Mouse (Mus musculus): ENCODE measurements around the gene Serpina3n.
"Not testable (repeated sequence)": the region's sequence is repeated elsewhere in the genome, so short reads cannot be mapped to it uniquely, and the experiment has no call there.

The Serpina3n gene

GRCm38 (mm10) chr12:104433951-104434735 is 27.6 kb downstream of the Serpina3n start:
- no peak for DNase-seq (ENCODE audit: low spot score)

GRCm38 (mm10) chr12:104440087-104440760 is 33.7 kb downstream of the Serpina3n start:
- no peak for DNase-seq (ENCODE audit: low spot score)

- DNase-seq (ENCODE audit: low spot score): no peak
Observed at GRCm38 (mm10) chr12:104443716-104444115, 37.2 kb downstream of the Serpina3n start.

GRCm38 (mm10) chr12:104447056-104447455 is 40.5 kb downstream of the Serpina3n start:
- not testable (repeated sequence) for DNase-seq (ENCODE audit: low spot score)

GRCm38 (mm10) chr12:104448099-104448498 is 41.6 kb downstream of the Serpina3n start:
- no peak for DNase-seq (ENCODE audit: low spot score)

- DNase-seq (ENCODE audit: low spot score): no peak
Observed at GRCm38 (mm10) chr12:104450257-104450656, 43.7 kb downstream of the Serpina3n start.

- DNase-seq (ENCODE audit: low spot score): no peak
Observed at GRCm38 (mm10) chr12:104453002-104453401, 46.5 kb downstream of the Serpina3n start.

- no peak for DNase-seq (ENCODE audit: low spot score)
Observed at GRCm38 (mm10) chr12:104459377-104459776, 52.8 kb downstream of the Serpina3n start.

- no peak for DNase-seq (ENCODE audit: low spot score)
Observed at GRCm38 (mm10) chr12:104461372-104461771, 54.8 kb downstream of the Serpina3n start.

Measured in spleen, adult 12 weeks (tissue).